Mouse (Mus musculus) natural killer cell, adult 2 months (primary cell): ENCODE measurements at regions not wholly inside any gene's neighbourhood (a gene's known extent, or its start where the extent isn't known, plus 50 kb on each side); places are given as distances from the start of the nearest gene placed in this dataset.

Source experiments
- DNase-seq, 2 experiments: peaks; one replicate each; pipeline ENCODE4 v3.0.0; 2022; ENCODE audit warnings: low spot score in 2 of 2

DNA sequence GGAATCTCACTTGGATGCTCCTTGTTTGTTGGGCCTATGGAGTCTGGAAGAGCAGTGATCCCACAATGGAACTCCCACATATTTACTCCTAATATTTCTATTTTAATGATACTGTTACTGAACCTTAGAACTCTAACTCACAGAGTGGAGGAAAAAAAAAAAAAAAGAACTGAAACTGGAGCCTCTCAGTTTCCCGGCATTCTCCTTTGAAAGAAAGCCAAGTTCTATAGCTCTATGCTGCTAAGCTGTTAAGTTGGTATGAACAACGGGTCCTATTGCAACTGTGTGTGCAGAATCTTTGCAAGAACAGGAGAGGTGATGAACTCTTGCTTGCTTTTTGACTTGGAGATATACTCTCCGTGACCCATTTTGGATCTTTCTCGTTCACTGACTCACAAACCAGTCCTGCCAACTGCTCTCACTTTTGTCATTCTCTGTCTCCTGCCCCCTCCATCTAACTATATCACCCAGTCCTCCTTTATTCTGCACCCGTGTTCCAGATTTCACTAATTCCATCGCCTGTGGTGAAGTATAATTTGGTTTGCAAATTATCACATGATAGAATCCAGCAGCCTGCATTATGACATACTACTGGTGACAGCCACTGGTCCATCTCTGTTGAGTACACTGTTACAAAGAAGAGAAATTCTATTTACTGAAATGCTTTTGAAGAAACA, 92.6 kb upstream of the Ctsc start:
- DNase-seq = no peak

DNA sequence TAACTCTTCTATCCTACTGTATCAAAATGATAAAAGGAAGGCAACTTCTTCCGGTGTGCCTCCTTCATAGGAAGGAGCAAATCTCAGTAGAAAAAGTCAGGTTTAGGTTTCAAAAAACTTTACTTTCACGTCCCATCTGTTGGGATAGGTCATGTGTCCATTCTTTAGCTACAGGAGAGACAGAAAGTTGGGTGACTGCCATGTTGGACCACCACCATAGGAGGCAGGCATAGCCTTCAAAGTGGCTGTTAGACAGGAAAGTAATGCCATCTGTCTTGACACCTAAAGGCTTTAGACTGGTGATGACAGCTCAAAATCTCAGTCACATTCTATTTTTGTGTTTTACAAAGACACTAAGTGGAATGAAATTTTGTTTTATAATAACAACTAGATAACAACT, 90.3 kb upstream of the Ctsc start:
- no peak for DNase-seq

DNA sequence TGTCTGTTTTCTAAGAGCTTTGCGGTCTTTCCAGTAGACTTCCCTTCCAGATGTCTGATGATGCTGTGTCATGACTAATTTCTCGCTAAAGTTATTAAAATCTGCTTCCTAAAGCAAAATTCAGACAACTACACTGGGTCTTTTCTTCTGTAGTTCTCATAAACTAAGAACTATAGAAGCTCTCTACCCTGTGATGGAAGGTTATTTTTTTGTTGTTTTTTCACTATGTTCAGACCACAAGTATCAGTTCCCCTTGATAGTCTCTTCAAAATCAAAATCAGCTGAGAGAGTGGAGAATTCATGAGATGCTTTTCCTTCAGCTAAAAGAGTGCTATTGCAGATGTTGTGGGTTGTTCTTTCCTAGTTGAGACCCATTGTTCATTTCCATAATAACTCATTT, 85.1 kb upstream of the Ctsc start:
- DNase-seq = no peak

DNA sequence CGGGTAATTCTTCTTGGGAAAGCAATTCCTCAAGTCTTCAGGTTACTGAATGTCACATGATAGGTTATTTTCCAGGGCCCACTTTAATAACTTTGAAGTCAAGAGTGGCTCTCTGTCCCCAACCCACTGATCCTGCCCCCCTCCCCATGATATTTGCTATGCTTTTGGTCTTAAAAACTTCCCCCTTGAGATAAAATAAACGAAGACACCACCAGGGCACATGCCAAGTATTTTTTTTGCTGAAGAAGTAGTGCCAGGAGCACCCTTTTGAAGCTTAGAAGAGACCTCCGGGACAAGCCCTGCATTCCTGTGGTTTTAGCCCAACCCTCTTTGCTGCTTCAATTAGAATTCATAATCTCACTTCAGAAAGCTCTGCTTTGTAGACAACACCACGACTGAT, 78.8 kb upstream of the Ctsc start:
- DNase-seq = no peak

DNA sequence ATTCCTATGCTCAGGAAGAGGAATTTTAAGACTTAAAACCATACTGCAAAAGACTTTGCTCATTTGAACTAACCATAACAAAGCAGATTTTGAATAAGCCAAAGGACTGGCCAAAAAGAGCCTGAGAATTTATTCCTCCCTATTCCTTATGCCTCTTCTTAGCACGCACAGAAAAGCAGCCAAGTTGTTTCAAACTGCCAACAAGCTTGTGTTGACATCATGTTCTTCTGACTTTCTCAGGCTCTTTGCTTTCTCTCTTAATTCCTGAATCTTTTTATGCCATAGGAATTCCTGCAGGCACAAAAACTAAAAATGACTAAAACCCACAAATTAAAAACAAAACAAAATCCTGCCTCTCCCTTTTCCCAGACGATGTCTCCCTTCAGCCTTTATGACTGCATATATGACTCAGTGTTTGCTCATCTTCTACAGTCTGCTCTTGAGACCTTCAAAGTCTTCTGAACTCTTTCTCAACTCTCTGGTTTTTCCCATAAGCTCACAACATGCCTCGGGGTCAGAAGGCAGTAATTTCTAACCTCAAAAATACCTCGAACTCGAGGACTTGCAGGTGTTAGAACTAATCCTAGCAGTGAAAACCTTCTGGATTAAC, 77.9 kb upstream of the Ctsc start:
- no peak for DNase-seq

DNA sequence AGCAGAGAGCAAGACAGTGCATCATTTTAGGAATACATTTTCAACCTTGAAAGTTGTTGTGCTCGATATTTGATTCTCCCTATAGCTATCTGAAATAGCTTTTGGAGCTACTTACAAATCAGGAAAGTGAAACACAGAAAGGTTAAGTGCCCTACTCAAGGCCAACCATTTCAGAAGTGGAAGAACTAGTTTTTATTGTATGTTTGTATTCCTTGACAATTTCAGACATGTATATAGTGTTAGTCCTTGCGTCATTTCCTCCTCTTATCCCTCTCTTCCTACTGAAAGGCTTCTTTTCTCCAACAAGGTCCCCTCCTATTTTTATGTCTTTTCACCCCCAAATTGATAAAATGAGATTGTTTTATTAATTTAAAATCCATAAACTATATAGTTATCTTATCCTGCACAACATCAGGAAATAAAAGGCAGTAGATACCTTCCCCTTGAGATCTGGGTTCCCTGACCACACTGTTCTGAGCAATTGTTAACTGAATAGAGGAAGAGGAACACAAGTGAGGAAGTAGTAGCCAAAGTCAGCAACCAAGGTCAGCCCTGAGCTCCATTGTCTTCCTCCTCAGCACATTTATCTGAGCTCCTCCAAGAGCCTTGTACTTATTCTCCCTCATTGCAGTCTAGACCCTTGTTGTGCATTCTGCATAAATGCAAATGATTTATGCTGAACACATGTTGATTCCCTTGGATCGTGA, 76.1 kb upstream of the Ctsc start:
- DNase-seq = no peak

DNA sequence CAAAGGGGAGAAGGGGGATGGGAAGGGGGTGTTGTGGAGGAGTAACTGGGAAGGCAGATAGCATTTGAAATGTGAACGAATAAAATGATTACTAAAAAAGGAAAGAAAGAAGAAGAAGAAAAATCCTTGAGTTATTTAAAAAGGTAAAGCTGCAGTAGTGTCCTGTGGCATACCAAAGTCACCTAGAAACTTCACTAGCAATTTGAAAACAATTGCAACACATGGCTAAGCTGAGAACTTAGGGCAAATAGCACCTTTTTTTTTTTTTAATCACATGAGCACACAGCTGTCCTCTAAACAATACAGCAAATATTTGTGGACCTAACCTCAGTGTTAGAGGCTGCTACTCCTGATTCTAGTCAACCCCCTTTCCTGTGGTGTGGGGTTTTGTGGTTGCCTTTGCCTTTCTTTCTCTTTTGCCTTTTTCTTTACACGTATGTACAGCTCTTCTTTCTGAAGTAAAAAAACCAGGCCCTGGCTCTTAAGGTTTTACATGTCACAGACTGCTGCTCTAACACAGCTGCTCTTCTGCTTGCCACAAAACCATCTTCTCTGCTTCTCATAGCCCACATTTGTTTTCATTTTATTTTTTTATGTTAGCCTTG, 71.6 kb upstream of the Ctsc start:
- DNase-seq = peak; percentile 67 to 81

DNA sequence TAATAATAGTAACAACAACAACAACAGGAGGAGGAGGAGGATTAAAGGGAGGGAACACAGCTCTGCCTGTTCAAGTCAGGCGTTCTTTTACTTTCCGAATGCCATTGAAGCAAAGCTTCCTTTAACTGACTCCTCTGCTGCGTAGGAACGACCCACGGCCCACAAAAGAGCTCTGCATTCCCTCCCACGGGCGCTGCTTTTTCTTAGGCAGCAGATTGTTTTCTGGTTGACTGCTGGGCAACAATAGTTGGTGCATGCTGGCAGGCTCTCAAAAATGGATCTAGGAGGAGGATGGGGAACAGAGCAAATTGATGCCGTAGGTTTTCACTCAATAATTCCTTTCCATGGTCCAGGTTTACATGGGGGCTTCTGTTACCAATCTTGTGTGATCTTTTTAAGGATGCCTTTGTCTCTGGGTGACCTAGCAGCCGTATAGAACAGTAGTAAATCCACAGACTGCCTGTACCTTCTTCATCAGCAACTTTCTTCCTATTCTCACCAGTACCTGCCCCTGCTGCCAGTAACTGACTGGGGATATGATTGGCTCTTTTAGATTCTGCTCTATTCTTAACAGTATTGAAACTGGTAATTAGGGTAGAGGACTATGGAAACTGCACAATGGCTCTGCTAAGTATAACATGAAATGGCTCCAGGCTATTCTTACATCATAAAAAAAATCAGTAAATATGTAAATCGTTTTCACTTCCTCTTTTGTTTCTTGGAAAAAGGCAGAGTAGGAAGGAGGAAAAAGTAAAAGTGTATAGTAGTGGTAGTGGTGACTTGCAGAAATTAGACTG, 70.8 kb upstream of the Ctsc start:
- no peak for DNase-seq

DNA sequence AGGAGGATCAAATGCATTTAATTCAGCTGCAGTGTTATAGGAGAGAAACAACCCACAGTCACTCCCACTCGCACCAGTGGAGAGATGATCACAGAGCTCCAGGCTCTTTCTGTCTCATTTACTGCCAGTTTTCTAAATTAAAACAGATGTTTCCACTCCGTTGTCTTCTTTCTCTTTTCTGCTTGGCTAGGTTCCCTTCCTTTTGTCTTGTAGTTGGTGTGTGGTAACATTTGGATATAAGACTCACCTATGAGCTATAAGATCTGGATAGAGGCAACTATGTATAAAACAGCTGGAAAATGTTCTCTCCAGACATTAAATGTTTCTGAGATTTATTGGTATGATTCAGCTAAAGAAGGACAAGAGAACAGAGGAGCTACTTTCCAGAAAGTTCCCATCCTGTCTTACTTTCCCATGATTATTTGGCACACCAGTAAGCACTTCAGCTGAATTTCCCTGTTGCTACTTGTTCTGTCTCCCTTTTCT, 63.1 kb upstream of the Ctsc start:
- no peak for DNase-seq

DNA sequence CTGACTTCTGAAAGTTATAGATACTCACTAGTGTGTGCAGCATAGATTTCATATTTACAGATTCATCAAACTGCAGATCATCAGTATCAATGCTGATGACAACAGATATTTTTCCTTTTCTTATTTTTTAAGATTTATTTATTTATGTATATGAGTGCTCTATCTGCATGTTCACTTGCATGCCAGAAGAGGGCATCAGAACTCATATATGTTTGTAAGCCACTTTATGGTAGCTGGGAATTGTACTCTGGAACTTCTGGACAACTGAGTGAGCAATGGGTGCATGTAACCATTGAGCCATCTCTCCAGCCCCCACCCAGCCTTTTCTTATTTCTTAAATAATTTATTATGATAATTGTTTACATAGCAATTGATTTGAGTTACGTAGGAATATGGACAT, 62.5 kb upstream of the Ctsc start:
- DNase-seq = no peak

DNA sequence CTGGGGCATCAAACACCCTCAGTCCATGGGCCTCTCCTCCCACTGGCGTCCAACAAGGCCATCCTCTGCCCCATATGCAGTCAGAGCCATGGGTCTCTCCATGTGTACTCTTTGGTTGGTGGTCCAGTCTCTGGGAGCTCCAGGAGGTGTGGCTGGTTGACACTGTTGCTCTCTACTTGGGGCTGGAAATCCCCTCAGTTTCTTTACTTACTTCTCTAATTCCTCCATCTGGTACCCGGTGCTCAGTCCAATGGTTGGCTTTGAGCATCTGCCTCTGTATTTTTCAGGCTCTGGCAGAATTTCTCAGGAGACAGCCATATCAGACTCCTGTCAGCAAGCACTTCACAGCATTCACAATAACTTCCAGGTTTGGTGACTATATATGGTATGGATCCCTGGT, 55.7 kb upstream of the Ctsc start:
- DNase-seq = no peak

DNA sequence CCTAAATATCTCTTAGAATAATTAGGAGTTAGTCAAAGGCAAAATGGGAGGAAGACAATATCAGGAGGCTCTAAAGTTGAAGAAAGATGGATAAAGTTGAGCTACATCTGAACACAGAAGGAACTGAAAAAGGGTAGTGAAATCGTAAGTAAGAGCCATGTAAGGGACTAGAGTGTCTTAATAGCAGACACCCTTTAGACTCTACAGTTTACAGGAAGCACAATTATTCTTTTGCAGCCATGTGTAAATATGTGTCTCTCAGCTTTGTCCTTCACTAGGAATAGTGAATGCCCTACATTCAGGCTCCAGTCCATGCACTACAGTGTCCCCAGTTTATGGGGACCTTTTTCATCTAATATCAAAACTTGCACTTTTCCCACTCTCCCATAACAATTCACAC, 52.1 kb upstream of the Ctsc start:
- no peak for DNase-seq
